Mouse (Mus musculus) midbrain, embryonic 11.5 days (tissue): ENCODE data around the gene Pms2. TPM values are rescaled to one million over a fixed set of nuclear protein-coding genes. Genes with fewer than 3 reads are reported as not detected.

Experiments
- ATAC-seq: fragments of 200-750 bp; cut with Nextera tagmentation; 2 replicates; pipeline ENCODE4 v1.8.0; 2017; ENCODE audit warnings: moderate TSS enrichment, moderate library complexity; ENCODE audit not compliant: low FRiP score
- DNase-seq: peaks from one replicate; pipeline ENCODE4 v3.0.0; 2015; ENCODE audit warnings: low spot score; ENCODE audit errors: missing footprints
- H3K27ac ChIP-seq: fragments of 300-500 bp; sonication (generic); 2 replicates; pipeline ENCODE4 v1.5.1; 2014; ENCODE audit warnings: low read depth, low read length
- H3K27me3 ChIP-seq: fragments of 300-500 bp; sonication (generic); 2 replicates; pipeline ENCODE4 v1.6.1; 2014; ENCODE audit warnings: mild to moderate bottlenecking, low read length, moderate library complexity, mixed read lengths; ENCODE audit not compliant: control insufficient read depth, insufficient read depth
- H3K36me3 ChIP-seq: fragments of 300-500 bp; sonication (generic); 2 replicates; pipeline ENCODE4 v1.6.1; 2014; ENCODE audit warnings: mild to moderate bottlenecking, low read length, moderate library complexity, mixed read lengths; ENCODE audit not compliant: control insufficient read depth, insufficient read depth
- H3K4me1 ChIP-seq: fragments of 300-500 bp; sonication (generic); 2 replicates; pipeline ENCODE4 v1.6.1; 2014; ENCODE audit warnings: low read length; ENCODE audit not compliant: control insufficient read depth, insufficient read depth
- H3K4me2 ChIP-seq: fragments of 300-500 bp; sonication (generic); 2 replicates; pipeline ENCODE4 v1.6.1; 2014; ENCODE audit warnings: mild to moderate bottlenecking, moderate library complexity
- H3K4me3 ChIP-seq: fragments of 300-500 bp; sonication (generic); 2 replicates; pipeline ENCODE4 v1.5.1; 2014; ENCODE audit warnings: low read depth, low read length
- H3K9ac ChIP-seq: fragments of 300-500 bp; sonication (generic); 2 replicates; pipeline ENCODE4 v1.6.1; 2014; ENCODE audit warnings: low read length
- H3K9me3 ChIP-seq: fragments of 300-500 bp; sonication (generic); 2 replicates; pipeline ENCODE4 v1.6.1; 2016; ENCODE audit warnings: low read length; ENCODE audit not compliant: control insufficient read depth
- WGBS: fragments of 180-500 bp; shearing (Covaris S2); extraction: QIAGEN DNeasy Blood & Tissue Kit; methylation state at CpG from one replicate; pipeline ENCODE4 v1.1.7; 2014; 5-methylcytosine and 5-hydroxymethylcytosine counted together
- polyA plus RNA-seq: library from polyadenylated mRNA; unstranded; fragments of >200 nt; fragmentation: Nextera tagmentation; extraction: Ambion mirVana; gene quantifications from 2 replicates; pipeline ENCODE4 v1.2.1, GENCODE M21; 2014

The Pms2 gene
- polyA plus RNA-seq, 1 experiment from 2014 or later = 37.1 TPM

- Histone ChIP-seq H3K9me3 (no peaks in the 10 kb centered on the region), H3K4me3 (no peak overlapping the region), H3K9ac (no peak overlapping the region), H3K4me1 (no peaks in the 10 kb centered on the region), H3K27ac (no peak overlapping the region), H3K4me2 (no peak overlapping the region), H3K27me3 (no peaks in the 10 kb centered on the region), H3K36me3 (peaks cover 17% of the 10 kb centered on the region)
- DNase-seq (no peak), ATAC-seq (no peak)
- WGBS = 93% methylated on average over 4 of the region's 4 CpGs
Observed at GRCm38 (mm10) chr5:143929291-143929690, 19.5 kb downstream of the Pms2 start.

GRCm38 (mm10) chr5:143930656-143931055, 20.9 kb downstream of the Pms2 start:
- no peaks in the 10 kb centered on the region for H3K27me3 ChIP-seq
- DNase-seq (no peak), ATAC-seq (no peak)
- H3K9ac ChIP-seq = no peak overlapping the region
- no peak overlapping the region for H3K4me2 ChIP-seq
- no peak overlapping the region for H3K4me3 ChIP-seq
- 97% methylated on average over 12 of the region's 12 CpGs for WGBS
- H3K4me1 ChIP-seq = no peaks in the 10 kb centered on the region
- H3K9me3 ChIP-seq = no peaks in the 10 kb centered on the region
- H3K27ac ChIP-seq = no peak overlapping the region
- peaks cover 11% of the 10 kb centered on the region for H3K36me3 ChIP-seq

GRCm38 (mm10) chr5:143931863-143932580, 22.3 kb downstream of the Pms2 start:
- Histone ChIP-seq H3K9me3 (no peaks in the 10 kb centered on the region), H3K36me3 (peaks cover 11% of the 10 kb centered on the region), H3K4me1 (no peaks in the 10 kb centered on the region), H3K4me2 (no peak overlapping the region), H3K27ac (no peak overlapping the region), H3K4me3 (no peak overlapping the region), H3K27me3 (no peaks in the 10 kb centered on the region), H3K9ac (no peak overlapping the region)
- 85% methylated on average over 6 of the region's 6 CpGs for WGBS
- ATAC-seq (no peak), DNase-seq (no peak)

- DNase-seq (peak; percentile 89), ATAC-seq (peak; percentile 33; the same call in 1 of the 2 replicates)
- Histone ChIP-seq H3K4me1 (no peaks in the 10 kb centered on the region), H3K9me3 (no peaks in the 10 kb centered on the region), H3K36me3 (peaks cover 11% of the 10 kb centered on the region), H3K9ac (no peak within 1 kb of the TSS), H3K27me3 (no peaks in the 10 kb centered on the region), H3K27ac (no peak within 1 kb of the TSS), H3K4me3 (no peak within 1 kb of the TSS), H3K4me2 (no peak within 1 kb of the TSS)
- WGBS = 14% methylated on average over 8 of the region's 8 CpGs
Observed at GRCm38 (mm10) chr5:143932831-143933230, 23.1 kb downstream of the Pms2 start, which contains the start of gene Rsph10b. Rsph10b (plus strand) TSS chr5:143933035.

- Histone ChIP-seq H3K9me3 (no peaks in the 10 kb centered on the region), H3K36me3 (peaks cover 8% of the 10 kb centered on the region), H3K27me3 (no peaks in the 10 kb centered on the region), H3K4me3 (no peak overlapping the region), H3K27ac (no peak overlapping the region), H3K4me1 (no peaks in the 10 kb centered on the region), H3K4me2 (no peak overlapping the region), H3K9ac (no peak overlapping the region)
- WGBS = 88% methylated on average over 11 of the region's 11 CpGs
- no peak for DNase-seq
- no peak for ATAC-seq
Observed at GRCm38 (mm10) chr5:143933414-143933813, 23.6 kb downstream of the Pms2 start.

GRCm38 (mm10) chr5:143933875-143934274, 24.1 kb downstream of the Pms2 start:
- 89% methylated on average over 1 of the region's 1 CpGs for WGBS
- Histone ChIP-seq H3K36me3 (peaks cover 8% of the 10 kb centered on the region), H3K4me1 (no peaks in the 10 kb centered on the region), H3K4me3 (no peak overlapping the region), H3K9ac (no peak overlapping the region), H3K27ac (no peak overlapping the region), H3K4me2 (no peak overlapping the region), H3K27me3 (no peaks in the 10 kb centered on the region), H3K9me3 (no peaks in the 10 kb centered on the region)
- no peak for DNase-seq
- no peak for ATAC-seq

GRCm38 (mm10) chr5:143936156-143936555, 26.4 kb downstream of the Pms2 start:
- H3K4me1 ChIP-seq = no peaks in the 10 kb centered on the region
- no peak for ATAC-seq
- H3K4me3 ChIP-seq = no peak overlapping the region
- H3K27me3 ChIP-seq = no peaks in the 10 kb centered on the region
- 88% methylated on average over 9 of the region's 9 CpGs for WGBS
- H3K4me2 ChIP-seq = no peak overlapping the region
- no peak overlapping the region for H3K27ac ChIP-seq
- H3K9ac ChIP-seq = no peak overlapping the region
- no peaks in the 10 kb centered on the region for H3K9me3 ChIP-seq
- no peaks in the 10 kb centered on the region for H3K36me3 ChIP-seq
- no peak for DNase-seq

GRCm38 (mm10) chr5:143941588-143941987, 31.8 kb downstream of the Pms2 start:
- WGBS = 22% methylated on average over 10 of the region's 10 CpGs
- Histone ChIP-seq H3K4me3 (no peak overlapping the region), H3K4me2 (no peak overlapping the region), H3K9me3 (no peaks in the 10 kb centered on the region), H3K9ac (no peak overlapping the region), H3K27ac (no peak overlapping the region), H3K27me3 (no peaks in the 10 kb centered on the region), H3K36me3 (no peaks in the 10 kb centered on the region), H3K4me1 (no peaks in the 10 kb centered on the region)
- DNase-seq (no peak), ATAC-seq (no peak)

GRCm38 (mm10) chr5:143943231-143944125, 33.7 kb downstream of the Pms2 start:
- H3K27ac ChIP-seq = no peak overlapping the region
- H3K4me1 ChIP-seq = no peaks in the 10 kb centered on the region
- no peak for ATAC-seq
- H3K27me3 ChIP-seq = no peaks in the 10 kb centered on the region
- H3K4me2 ChIP-seq = no peak overlapping the region
- no peak for DNase-seq
- H3K9me3 ChIP-seq = no peaks in the 10 kb centered on the region
- no peak overlapping the region for H3K4me3 ChIP-seq
- WGBS = 90% methylated on average over 14 of the region's 14 CpGs
- no peak overlapping the region for H3K9ac ChIP-seq
- H3K36me3 ChIP-seq = no peaks in the 10 kb centered on the region
